Mouse (Mus musculus) myocyte (in vitro differentiated cells): ENCODE data around the gene Rimkla. TPM values are rescaled to one million over a fixed set of nuclear protein-coding genes. Genes with fewer than 3 reads are reported as not detected.

Experiments used
- H3K27me3 ChIP-seq: one replicate; pipeline ENCODE4 v1.6.1; 2011; ENCODE audit not compliant: control insufficient read depth, insufficient read depth, insufficient read length
- H3K36me3 ChIP-seq: one replicate; pipeline ENCODE4 v1.6.1; 2011; ENCODE audit not compliant: control insufficient read depth, insufficient read depth
- H3K4me2 ChIP-seq: one replicate; pipeline ENCODE4 v1.6.1; 2011; ENCODE audit warnings: low read depth, control low read depth
- H3K4me3 ChIP-seq: one replicate; pipeline ENCODE4 v1.5.1; 2011; ENCODE audit warnings: mild to moderate bottlenecking, control low read depth, moderate library complexity
- H3K79me2 ChIP-seq: one replicate; pipeline ENCODE4 v1.6.1; 2011; ENCODE audit not compliant: control insufficient read depth, insufficient read depth
- H3ac ChIP-seq: one replicate; pipeline ENCODE4 v1.6.1; 2011; ENCODE audit not compliant: control insufficient read depth, insufficient read length
- CEBPB ChIP-seq: IDR thresholded peaks from 2 replicates; pipeline ENCODE4 v1.6.1; 2011; ENCODE audit warnings: mild to moderate bottlenecking, moderate library complexity; ENCODE audit not compliant: poor library complexity, insufficient read depth, severe bottlenecking
- E2F4 ChIP-seq: IDR thresholded peaks from one replicate; pipeline ENCODE4 v1.6.1; 2011; ENCODE audit warnings: mild to moderate bottlenecking, control low read depth, moderate library complexity; ENCODE audit not compliant: insufficient read depth
- MAX ChIP-seq: IDR thresholded peaks from one replicate; pipeline ENCODE4 v1.6.1; 2011; ENCODE audit warnings: low read depth, mild to moderate bottlenecking, control low read depth
- MYOD1 ChIP-seq, 3 experiments: IDR thresholded peaks; one replicate each; pipeline ENCODE4 v1.6.1; 2011; ENCODE audit warnings: control low read depth in 2 of 3, low read depth in 2 of 3, mild to moderate bottlenecking in 2 of 3, moderate library complexity in 1 of 3; ENCODE audit not compliant: insufficient read length in 2 of 3, control insufficient read depth in 1 of 3
- MYOG ChIP-seq, 3 experiments: IDR thresholded peaks; one replicate each; pipeline ENCODE4 v1.6.1; 2011; ENCODE audit warnings: control low read depth in 2 of 3, low read depth in 2 of 3, mild to moderate bottlenecking in 2 of 3; ENCODE audit not compliant: insufficient read length in 2 of 3, control insufficient read depth in 1 of 3, insufficient read depth in 1 of 3
- POLR2A ChIP-seq: IDR thresholded peaks from one replicate; pipeline ENCODE4 v1.6.1; 2011; ENCODE audit warnings: low read depth, mild to moderate bottlenecking, control low read depth, moderate library complexity; ENCODE audit not compliant: insufficient read length
- POLR2AphosphoS2 ChIP-seq: IDR thresholded peaks from one replicate; pipeline ENCODE4 v1.6.1; 2011; ENCODE audit warnings: low read depth, control low read depth; ENCODE audit not compliant: insufficient read length
- REST ChIP-seq: IDR thresholded peaks from one replicate; pipeline ENCODE4 v1.6.1; 2011; ENCODE audit warnings: mild to moderate bottlenecking, control low read depth, moderate library complexity; ENCODE audit not compliant: insufficient read depth, insufficient read length
- SRF ChIP-seq: IDR thresholded peaks from one replicate; pipeline ENCODE4 v1.6.1; 2011; ENCODE audit warnings: low read depth; ENCODE audit not compliant: control insufficient read depth, insufficient read length
- TCF12 ChIP-seq: IDR thresholded peaks from one replicate; pipeline ENCODE4 v1.6.1; 2011; ENCODE audit warnings: mild to moderate bottlenecking, control low read depth; ENCODE audit not compliant: poor library complexity, insufficient read depth, severe bottlenecking
- TCF3 ChIP-seq: IDR thresholded peaks from one replicate; pipeline ENCODE4 v1.6.1; 2011; ENCODE audit warnings: low read depth, control low read depth; ENCODE audit not compliant: insufficient read length
- USF1 ChIP-seq: IDR thresholded peaks from one replicate; pipeline ENCODE4 v1.6.1; 2011; ENCODE audit warnings: low read depth, mild to moderate bottlenecking, control low read depth, moderate library complexity
- polyA plus RNA-seq: library from polyadenylated mRNA; unstranded; fragments of >200 nt; fragmentation: generic; extraction: Trizol; gene quantifications from one replicate; pipeline ENCODE4 v1.2.1, GENCODE M21; 2012; ENCODE audit warnings: missing spikeins

The Rimkla gene
- polyA plus RNA-seq, 1 experiment: not detected

- Histone ChIP-seq H3K4me3 (no peak overlapping the region), H3K79me2 (no peaks in the 10 kb centered on the region), H3K4me2 (no peak overlapping the region), H3K36me3 (no peaks in the 10 kb centered on the region), H3ac (no peak overlapping the region), H3K27me3 (peaks cover 12% of the 10 kb centered on the region)
- TF ChIP-seq POLR2AphosphoS2 (no peak), MAX (no peak), TCF3 (no peak), E2F4 (no peak), CEBPB (no peak), REST (no peak), TCF12 (no peak), SRF (no peak), POLR2A (no peak), MYOG (IDR thresholded peaks at IDR 0.05; ENCODE audit: control insufficient read depth in 1 of 3, insufficient read depth in 1 of 3, insufficient read length in 2 of 3, low read depth in 2 of 3) (no peak), MYOD1 (IDR thresholded peaks at IDR 0.05; ENCODE audit: control insufficient read depth in 1 of 3, insufficient read length in 2 of 3, low read depth in 2 of 3) (no peak), USF1 (no peak)
Measured at GRCm38 (mm10) chr4:119483051-119483450, 9.4 kb downstream of the Rimkla start.

- no peak overlapping the region for H3K4me2 ChIP-seq
- no peaks in the 10 kb centered on the region for H3K36me3 ChIP-seq
- no peak overlapping the region for H3ac ChIP-seq
- TF ChIP-seq TCF3 (no peak), MAX (no peak), POLR2A (no peak), MYOD1 (IDR thresholded peaks at IDR 0.05; ENCODE audit: control insufficient read depth in 1 of 3, insufficient read length in 2 of 3, low read depth in 2 of 3) (no peak), TCF12 (no peak), SRF (no peak), POLR2AphosphoS2 (no peak), USF1 (no peak), E2F4 (no peak), CEBPB (no peak), MYOG (IDR thresholded peaks at IDR 0.05; ENCODE audit: control insufficient read depth in 1 of 3, insufficient read depth in 1 of 3, insufficient read length in 2 of 3, low read depth in 2 of 3) (no peak), REST (no peak)
- peaks cover 24% of the 10 kb centered on the region for H3K27me3 ChIP-seq
- H3K79me2 ChIP-seq: no peaks in the 10 kb centered on the region
- no peak overlapping the region for H3K4me3 ChIP-seq
Measured at GRCm38 (mm10) chr4:119473150-119473549, 19.3 kb downstream of the Rimkla start.

- H3K4me2 ChIP-seq: no peak overlapping the region
- no peaks in the 10 kb centered on the region for H3K36me3 ChIP-seq
- H3K27me3 ChIP-seq: peaks cover 28% of the 10 kb centered on the region
- H3ac ChIP-seq: no peak overlapping the region
- TF ChIP-seq CEBPB: no peak
- TF ChIP-seq USF1: no peak
- TF ChIP-seq TCF12: no peak
- no peak for TF ChIP-seq POLR2A
- no peak for TF ChIP-seq REST
- TF ChIP-seq MYOD1 (IDR thresholded peaks at IDR 0.05; ENCODE audit: control insufficient read depth in 1 of 3, insufficient read length in 2 of 3, low read depth in 2 of 3): no peak
- TF ChIP-seq POLR2AphosphoS2: no peak
- no peak for TF ChIP-seq SRF
- no peak for TF ChIP-seq MAX
- no peak for TF ChIP-seq E2F4
- H3K79me2 ChIP-seq: no peaks in the 10 kb centered on the region
- no peak overlapping the region for H3K4me3 ChIP-seq
Measured at GRCm38 (mm10) chr4:119472545-119472944, 19.9 kb downstream of the Rimkla start.

- peaks cover 33% of the 10 kb centered on the region for H3K27me3 ChIP-seq
- TF ChIP-seq POLR2A: no peak
- peak; percentile 50; the same call in 1 of the 2 replicates for TF ChIP-seq CEBPB
- TF ChIP-seq E2F4: no peak
- no peak for TF ChIP-seq SRF
- TF ChIP-seq USF1: no peak
- no peak for TF ChIP-seq TCF12
- TF ChIP-seq MAX: no peak
- no peak for TF ChIP-seq REST
- TF ChIP-seq MYOG (IDR thresholded peaks at IDR 0.05; ENCODE audit: control insufficient read depth in 1 of 3, insufficient read depth in 1 of 3, insufficient read length in 2 of 3, low read depth in 2 of 3): no peak
- no peaks in the 10 kb centered on the region for H3K36me3 ChIP-seq
- H3ac ChIP-seq: no peak overlapping the region
- peak overlapping the region; percentile 40 for H3K4me2 ChIP-seq
- no peak overlapping the region for H3K4me3 ChIP-seq
- no peaks in the 10 kb centered on the region for H3K79me2 ChIP-seq
Measured at GRCm38 (mm10) chr4:119467720-119468380, 24.6 kb downstream of the Rimkla start.
